Mouse (Mus musculus) effector memory CD4-positive, alpha-beta T cell, adult 5 months (primary cell): ENCODE data around the gene Ang4. TPM values are rescaled to one million over a fixed set of nuclear protein-coding genes. Genes with fewer than 3 reads are reported as not detected.

ENCODE experiments used
- polyA plus RNA-seq: library from polyadenylated mRNA; unstranded; fragments of 100-300 nt; shearing (Covaris generic); gene quantifications from one replicate; pipeline ENCODE4 v1.2.1, GENCODE M21; 2017

The Ang4 gene
- polyA plus RNA-seq, result not detected

DNA sequence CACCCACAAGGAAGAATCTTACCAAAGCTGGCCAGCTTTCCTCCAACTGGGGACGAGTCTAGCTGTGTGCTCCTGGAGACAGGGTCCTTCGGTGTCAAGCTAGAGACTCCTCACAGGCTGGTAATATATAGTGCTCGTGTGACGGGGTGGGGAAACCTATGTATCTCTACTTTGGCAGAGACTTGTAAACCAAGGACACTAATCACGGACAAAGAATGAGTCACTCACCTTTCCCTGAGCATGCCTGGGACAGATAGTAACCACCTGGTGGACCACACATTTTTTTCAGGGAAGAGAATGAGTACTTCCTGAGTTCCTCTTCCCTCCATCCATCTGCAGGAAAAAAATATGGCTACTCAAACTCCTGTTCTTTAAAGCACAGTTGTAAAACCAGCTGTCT lies at the start of gene Ang4:
Gene Ang4, minus strand, starts transcription at position 101 of the 400 bp plus-strand sequence.

DNA sequence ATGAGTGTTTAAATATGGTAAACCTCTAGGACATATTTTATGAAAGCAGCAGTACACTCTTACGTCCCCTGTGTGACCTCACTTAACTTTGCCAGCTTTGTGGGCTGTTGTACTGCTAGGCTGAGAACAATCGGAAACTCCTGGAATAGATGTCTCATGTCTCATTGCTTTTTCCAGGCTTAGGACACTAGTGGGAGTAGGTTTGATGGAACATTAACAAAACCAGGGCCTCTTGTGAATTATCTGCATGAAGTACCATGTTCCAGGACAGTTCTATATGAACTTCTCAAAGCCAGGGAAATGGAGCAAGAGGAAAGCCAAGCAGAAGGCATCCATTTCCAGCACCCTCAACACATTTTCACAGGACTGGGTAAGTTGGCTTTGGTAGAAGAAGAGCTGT lies 26.4 kb upstream of the Ang4 start, which contains the start of gene AY358078:
Gene AY358078, plus strand, starts transcription at position 301 of the 400 bp plus-strand sequence.

GRCm38 (mm10) chr14:51717083-51717482 lies 56.3 kb downstream of the Ang4 start, which contains the start of gene Gm5800:
Gm5800 (minus strand) TSS chr14:51717183.

Other genes with a start within 250 kb of the Ang4 start
- not detected for gene Gm5622, start 220.8 kb downstream of the Ang4 start, polyA plus RNA-seq
- gene Gm17175, start 199.5 kb downstream of the Ang4 start, polyA plus RNA-seq, result not detected
- gene Gm17174, start 181.5 kb downstream of the Ang4 start, polyA plus RNA-seq, result not detected
- not detected for gene Gm17078, start 162.3 kb downstream of the Ang4 start, polyA plus RNA-seq
- not detected for gene Gm4181, start 137.9 kb downstream of the Ang4 start, polyA plus RNA-seq
- gene Gm17079, start 78.1 kb downstream of the Ang4 start, polyA plus RNA-seq, result not detected
- not detected for gene Gm5800, start 56.4 kb downstream of the Ang4 start, polyA plus RNA-seq
- not detected for gene AY358078, start 26.5 kb upstream of the Ang4 start, polyA plus RNA-seq
- gene Ear6, start 80.1 kb upstream of the Ang4 start, polyA plus RNA-seq, result not detected
- gene Mettl17, start 111.3 kb upstream of the Ang4 start, polyA plus RNA-seq, result 36.2 TPM
- 0.15 TPM for gene Slc39a2, start 119.3 kb upstream of the Ang4 start, polyA plus RNA-seq
- 13.1 TPM for gene Ndrg2, start 140.6 kb upstream of the Ang4 start, polyA plus RNA-seq
- gene Tppp2, start 144.8 kb upstream of the Ang4 start, polyA plus RNA-seq, result not detected
- gene Rnase13, start 149.2 kb upstream of the Ang4 start, polyA plus RNA-seq, result not detected
- 1.4 TPM for gene Arhgef40, start 211.1 kb upstream of the Ang4 start, polyA plus RNA-seq
- 0.81 TPM for gene Tmem253, start 242.1 kb upstream of the Ang4 start, polyA plus RNA-seq
- 16.5 TPM for gene Zfp219, start 247.1 kb upstream of the Ang4 start, polyA plus RNA-seq